Mouse (Mus musculus) subcutaneous adipose tissue, adult 2 months (tissue): ENCODE results near the gene Tceal9. TPM values are rescaled to one million over a fixed set of nuclear protein-coding genes. Genes with fewer than 3 reads are reported as not detected.

Experiments used
- polyA plus RNA-seq: library from polyadenylated mRNA; depleted of rRNA; stranded (reverse); fragments of >200 nt; gene quantifications from 2 replicates; pipeline ENCODE4 v1.2.3, GENCODE M21; 2012; ENCODE audit warnings: low replicate concordance; rRNA removed

Gene Tceal9
- 10.6 and 29.7 TPM in 2 replicates for polyA plus RNA-seq

GRCm38 (mm10) chrX:136244574-136245229, at the start of gene Tceal9:
Gene Tceal9, plus strand, starts transcription at chrX:136245079.

DNA sequence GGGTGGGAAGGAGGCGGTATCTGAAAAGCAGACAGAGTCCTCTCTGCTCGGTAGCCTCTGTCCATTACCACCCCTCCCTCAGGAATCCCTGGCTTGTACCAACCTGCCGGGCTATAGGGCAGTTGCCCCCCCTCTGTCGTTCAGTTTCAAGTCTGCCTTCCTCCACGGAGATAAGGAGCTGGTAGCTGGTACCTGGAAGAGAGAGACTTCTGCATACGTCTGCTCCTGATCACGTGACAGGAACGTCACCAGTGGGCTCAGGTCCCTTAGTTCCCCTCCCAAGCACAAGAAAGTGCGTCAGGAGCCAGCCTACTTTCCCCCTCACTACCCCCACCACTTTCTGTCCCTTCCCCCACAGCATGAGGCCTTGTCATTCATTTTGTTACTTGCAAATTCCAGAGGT, 41.2 kb upstream of the Tceal9 start, which contains the start of gene Tceal5:
Gene Tceal5 (minus strand): TSS at position 213 of the 403 bp plus-strand sequence.

GRCm38 (mm10) chrX:136214729-136215677, 29.9 kb upstream of the Tceal9 start, which contains the start of the genes Tceal7 and Bex1:
Gene Tceal7, plus strand, starts transcription at chrX:136214779.
Gene Bex1, minus strand, starts transcription at chrX:136215513.

GRCm38 (mm10) chrX:136269743-136270392, 25.0 kb downstream of the Tceal9 start, which contains the start of gene Bex3:
Gene Bex3, plus strand, starts transcription at chrX:136270253.

Other genes starting within 250 kb of the Tceal9 start
- 7.6 and 15.3 TPM in 2 replicates for gene Arxes1, start 211.7 kb upstream of the Tceal9 start, polyA plus RNA-seq
- gene Bex2, start 176.8 kb upstream of the Tceal9 start, polyA plus RNA-seq, result 1.2 TPM in 1 of 2 replicates, not detected in the other
- gene Nxf3, start 159.8 kb upstream of the Tceal9 start, polyA plus RNA-seq, result 0.08 TPM in 1 of 2 replicates, not detected in the other
- gene Bex4, start 106.1 kb upstream of the Tceal9 start, polyA plus RNA-seq, result 0.27 TPM in 1 of 2 replicates, not detected in the other
- 13.3 and 14.7 TPM in 2 replicates for gene Tceal8, start 72.7 kb upstream of the Tceal9 start, polyA plus RNA-seq
- 0.47 and 0.80 TPM in 2 replicates for gene Tceal5, start 41.2 kb upstream of the Tceal9 start, polyA plus RNA-seq
- gene Tceal7, start 30.3 kb upstream of the Tceal9 start, polyA plus RNA-seq, result not detected in 2 replicates
- 0.50 and 2.5 TPM in 2 replicates for gene Bex1, start 29.6 kb upstream of the Tceal9 start, polyA plus RNA-seq
- gene Bex3, start 25.2 kb downstream of the Tceal9 start, polyA plus RNA-seq, result 9.0 and 71.6 TPM in 2 replicates